31 mouse cellular contexts compared by ENCODE assay signal in genomic region chr13:108207447-108207846, GRCm38 (mm10).
"Had no signal": no experiment of that assay in that cellular context is flagged by ENCODE, and none has a peak within 500 bp of the region (broad histone marks: within the 10 kb centered on the region; RNA-seq: fewer than 3 reads in every experiment).

No protein-coding gene starts in this region.

- H3K9me3 ChIP-seq: limb, embryonic 10.5 days; limb, embryonic 12.5 days; limb, embryonic 13.5 days; limb, embryonic 15.5 days; liver, embryonic 12.5 days; liver, embryonic 13.5 days; liver, embryonic 15.5 days; lung, embryonic 15.5 days; megakaryocyte, embryonic 14.5 days; midbrain, embryonic 10.5 days; midbrain, embryonic 12.5 days; midbrain, embryonic 15.5 days; neural tube, embryonic 12.5 days had no signal

- H3K27ac ChIP-seq: limb, embryonic 10.5 days; limb, embryonic 12.5 days; limb, embryonic 13.5 days; limb, embryonic 15.5 days; liver, embryonic 12.5 days; liver, embryonic 13.5 days; liver, embryonic 14.5 days; liver, embryonic 15.5 days; lung, embryonic 15.5 days; macrophage; midbrain, embryonic 10.5 days; midbrain, embryonic 12.5 days; midbrain, embryonic 15.5 days; neural tube, embryonic 12.5 days had no signal

- H3K9ac ChIP-seq: limb, embryonic 12.5 days; limb, embryonic 13.5 days; limb, embryonic 15.5 days; liver, embryonic 12.5 days; liver, embryonic 13.5 days; liver, embryonic 14.5 days; liver, embryonic 15.5 days; liver, postnatal 0 days; lung, embryonic 14.5 days; lung, embryonic 15.5 days; midbrain, embryonic 12.5 days; midbrain, embryonic 15.5 days; neural tube, embryonic 12.5 days had no signal

- H3K4me3 ChIP-seq: limb, embryonic 10.5 days; limb, embryonic 12.5 days; limb, embryonic 13.5 days; limb, embryonic 15.5 days; liver, embryonic 12.5 days; liver, embryonic 13.5 days; liver, embryonic 15.5 days; lung, embryonic 15.5 days; megakaryocyte, embryonic 14.5 days; midbrain, embryonic 10.5 days; midbrain, embryonic 12.5 days; midbrain, embryonic 15.5 days; myocyte; neural tube, embryonic 12.5 days had no signal

- H3K4me1 ChIP-seq: limb, embryonic 10.5 days; limb, embryonic 12.5 days; limb, embryonic 13.5 days; limb, embryonic 15.5 days; lung, embryonic 15.5 days; midbrain, embryonic 10.5 days; midbrain, embryonic 12.5 days; midbrain, embryonic 15.5 days; neural tube, embryonic 12.5 days had no signal

- ATAC-seq: liver, embryonic 12.5 days; liver, postnatal 0 days; lung, postnatal 0 days; midbrain, embryonic 15.5 days; midbrain, embryonic 16.5 days had no signal

- H3K4me2 ChIP-seq: limb, embryonic 12.5 days; limb, embryonic 13.5 days; limb, embryonic 15.5 days; liver, embryonic 11.5 days; liver, embryonic 12.5 days; liver, embryonic 13.5 days; liver, embryonic 15.5 days; lung, embryonic 14.5 days; lung, embryonic 15.5 days; midbrain, embryonic 11.5 days; midbrain, embryonic 12.5 days; midbrain, embryonic 15.5 days; neural tube, embryonic 12.5 days had no signal

- H3K36me3 ChIP-seq: limb, embryonic 10.5 days; limb, embryonic 12.5 days; limb, embryonic 13.5 days; limb, embryonic 15.5 days; liver, embryonic 12.5 days; liver, embryonic 13.5 days; liver, embryonic 15.5 days; lung, embryonic 15.5 days; midbrain, embryonic 10.5 days; midbrain, embryonic 12.5 days; midbrain, embryonic 15.5 days; neural tube, embryonic 12.5 days had no signal

- H3K27me3 ChIP-seq: limb, embryonic 15.5 days; liver, embryonic 12.5 days; liver, embryonic 13.5 days; liver, embryonic 15.5 days; megakaryocyte, embryonic 14.5 days; neural tube, embryonic 12.5 days had no signal

- DNase-seq: left cerebral cortex, postnatal 4 days; liver; liver, embryonic 13.5 days; liver, postnatal 0 days; lung, adult 18-20 months; lung, adult 2 months; lung, embryonic 14.5 days; lung, postnatal 10 days; lung, postnatal 14 days; lung, postnatal 36 days; lung, postnatal 4 days; midbrain, embryonic 14.5 days had no signal
